Mouse (Mus musculus) midbrain, postnatal 0 days (tissue): ENCODE data around the gene Ccdc40. TPM values are rescaled to one million over a fixed set of nuclear protein-coding genes. Genes with fewer than 3 reads are reported as not detected.

ENCODE experiments used
- ATAC-seq: fragments of 200-750 bp; cut with Nextera tagmentation; 2 replicates; pipeline ENCODE4 v1.8.0; 2017; ENCODE audit warnings: moderate number of reproducible peaks, mild to moderate bottlenecking, moderate TSS enrichment, moderate library complexity; ENCODE audit not compliant: low FRiP score
- DNase-seq: peaks from one replicate; pipeline ENCODE4 v3.0.0-alpha.2; 2015; ENCODE audit warnings: low spot score
- H3K27ac ChIP-seq: fragments of 300-500 bp; sonication (generic); 2 replicates; pipeline ENCODE4 v1.5.1; 2014; ENCODE audit warnings: low read depth, mild to moderate bottlenecking, low read length, mixed read lengths
- H3K27me3 ChIP-seq: fragments of 300-500 bp; sonication (generic); 2 replicates; pipeline ENCODE4 v1.6.1; 2014; ENCODE audit warnings: low read length, control low read depth, mixed read lengths; ENCODE audit not compliant: insufficient read depth
- H3K36me3 ChIP-seq: fragments of 300-500 bp; sonication (generic); 2 replicates; pipeline ENCODE4 v1.6.1; 2014; ENCODE audit warnings: low read length, control low read depth, mixed read lengths; ENCODE audit not compliant: insufficient read depth
- H3K4me1 ChIP-seq: fragments of 300-500 bp; sonication (generic); 2 replicates; pipeline ENCODE4 v1.6.1; 2014; ENCODE audit warnings: mild to moderate bottlenecking, control low read depth, antibody characterized with exemption, low read length, mixed read lengths; ENCODE audit not compliant: insufficient read depth
- H3K4me2 ChIP-seq: fragments of 300-500 bp; sonication (generic); 2 replicates; pipeline ENCODE4 v1.6.1; 2014; ENCODE audit warnings: low read depth, mild to moderate bottlenecking, low read length, mixed read lengths; ENCODE audit not compliant: poor library complexity, severe bottlenecking
- H3K4me3 ChIP-seq: fragments of 300-500 bp; sonication (generic); 2 replicates; pipeline ENCODE4 v1.5.1; 2014; ENCODE audit warnings: low read depth, mild to moderate bottlenecking, low read length, moderate library complexity
- H3K9ac ChIP-seq: fragments of 300-500 bp; sonication (generic); replicated peaks from 2 replicates; pipeline ENCODE4 v1.6.1; 2014; ENCODE audit warnings: mild to moderate bottlenecking, low read length, moderate library complexity, mixed read lengths; ENCODE audit not compliant: poor library complexity, severe bottlenecking
- H3K9me3 ChIP-seq: fragments of 300-500 bp; sonication (generic); 2 replicates; pipeline ENCODE4 v1.6.1; 2016; ENCODE audit warnings: low read length, control low read depth
- CTCF ChIP-seq: IDR thresholded peaks from 2 replicates; pipeline ENCODE4 v1.5.1; 2016; ENCODE audit warnings: antibody characterized with exemption, mild to moderate bottlenecking
- WGBS: fragments of 180-500 bp; shearing (Covaris S2); extraction: QIAGEN DNeasy Blood & Tissue Kit; methylation state at CpG from one replicate; pipeline ENCODE4 v1.1.7; 2014; 5-methylcytosine and 5-hydroxymethylcytosine counted together
- polyA plus RNA-seq: library from polyadenylated mRNA; unstranded; fragments of >200 nt; fragmentation: Nextera tagmentation; extraction: Ambion mirVana; gene quantifications from 2 replicates; pipeline ENCODE4 v1.2.1, GENCODE M21; 2015
- total RNA-seq: library from RNA; depleted of rRNA; stranded (reverse); fragments of >200 nt; gene quantifications from 2 replicates; pipeline ENCODE4 v1.2.3, GENCODE M21; 2014

The Ccdc40 gene
- total and polyA plus RNA-seq, 2 experiments from 2014 or later: 13.3 to 22.7 TPM

DNA sequence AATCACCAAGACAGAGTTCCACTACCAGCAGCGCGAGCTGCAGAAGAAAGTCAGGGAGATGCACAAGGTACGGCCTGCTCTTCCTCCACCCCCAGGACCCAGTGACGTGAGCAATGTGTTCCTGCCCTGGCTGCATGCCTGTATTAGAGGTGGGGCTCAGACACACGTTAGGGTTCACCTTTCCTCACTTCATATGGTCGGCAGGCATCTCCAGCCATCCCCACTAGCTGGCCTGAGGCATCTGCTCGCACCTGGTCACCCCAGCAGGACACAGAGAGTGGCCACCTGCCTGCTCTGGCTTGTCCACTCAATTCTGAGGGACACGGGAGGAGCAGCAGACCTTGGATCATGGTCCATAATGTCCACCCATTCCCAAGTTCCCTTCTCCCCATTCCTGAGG, 31.6 kb downstream of the Ccdc40 start:
- no peak overlapping the region for H3K9ac ChIP-seq
- H3K36me3 ChIP-seq: peaks cover 21% of the 10 kb centered on the region
- H3K4me3 ChIP-seq: no peak overlapping the region
- H3K9me3 ChIP-seq: no peaks in the 10 kb centered on the region
- TF ChIP-seq CTCF: no peak
- no peak for ATAC-seq
- no peaks in the 10 kb centered on the region for H3K4me1 ChIP-seq
- DNase-seq: no peak
- 87% methylated on average over 8 of the region's 8 CpGs for WGBS
- no peak overlapping the region for H3K27ac ChIP-seq
- no peak overlapping the region for H3K4me2 ChIP-seq
- H3K27me3 ChIP-seq: no peaks in the 10 kb centered on the region

DNA sequence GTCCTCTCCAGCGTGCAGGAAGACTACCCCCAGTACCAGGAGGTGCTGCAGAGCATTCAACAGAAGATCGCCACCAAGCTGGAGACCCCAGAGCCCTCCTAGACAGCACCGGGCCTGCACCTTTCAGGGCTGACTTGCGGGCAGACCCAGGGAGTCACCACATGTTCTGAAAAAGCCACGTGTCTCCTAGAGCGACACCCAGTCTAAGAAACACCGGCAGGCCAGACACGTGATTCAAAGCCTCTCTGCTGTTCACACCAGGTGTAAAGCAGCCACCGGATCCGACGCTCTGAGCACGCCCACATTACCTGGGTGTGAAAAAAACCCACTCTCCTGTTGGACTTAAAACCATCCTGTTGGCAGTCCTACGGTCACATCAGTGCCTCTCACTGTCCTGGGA, 36.0 kb downstream of the Ccdc40 start:
- Histone ChIP-seq H3K9me3 (no peaks in the 10 kb centered on the region), H3K27ac (no peak overlapping the region), H3K4me3 (no peak overlapping the region), H3K36me3 (peaks cover 21% of the 10 kb centered on the region), H3K9ac (no peak overlapping the region), H3K4me1 (peaks cover 7% of the 10 kb centered on the region), H3K4me2 (no peak overlapping the region), H3K27me3 (no peaks in the 10 kb centered on the region)
- TF ChIP-seq CTCF: no peak
- DNase-seq (no peak), ATAC-seq (no peak)
- 96% methylated on average over 13 of the region's 13 CpGs for WGBS

DNA sequence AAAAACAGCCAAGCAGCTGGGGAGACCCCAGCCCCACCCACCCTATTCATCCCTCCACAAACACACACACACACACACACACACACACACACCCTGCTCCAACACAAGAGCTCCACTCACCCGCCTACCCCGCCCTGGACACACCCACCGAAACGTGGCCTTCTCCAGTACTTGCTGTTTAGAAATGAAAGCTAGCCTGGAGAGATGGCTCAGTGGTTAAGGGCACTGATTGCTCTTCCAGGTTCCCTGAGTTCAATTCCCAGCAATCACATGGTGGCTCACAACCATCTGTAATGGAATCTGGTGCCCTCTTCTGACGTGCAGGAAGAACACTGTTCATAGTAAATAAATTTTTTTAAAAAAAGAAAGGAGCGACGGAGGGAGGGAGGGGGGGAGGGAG, 37.4 kb downstream of the Ccdc40 start:
- ATAC-seq (no peak), DNase-seq (no peak)
- TF ChIP-seq CTCF: 0 out of 2 replicates have a peak, but pooled peaks have one; percentile 9
- 80% methylated on average over 7 of the region's 7 CpGs for WGBS
- Histone ChIP-seq H3K36me3 (peaks cover 25% of the 10 kb centered on the region), H3K27me3 (no peaks in the 10 kb centered on the region), H3K4me2 (no peak overlapping the region), H3K4me1 (peaks cover 7% of the 10 kb centered on the region), H3K4me3 (no peak overlapping the region), H3K9ac (no peak overlapping the region), H3K27ac (no peak overlapping the region), H3K9me3 (no peaks in the 10 kb centered on the region)

DNA sequence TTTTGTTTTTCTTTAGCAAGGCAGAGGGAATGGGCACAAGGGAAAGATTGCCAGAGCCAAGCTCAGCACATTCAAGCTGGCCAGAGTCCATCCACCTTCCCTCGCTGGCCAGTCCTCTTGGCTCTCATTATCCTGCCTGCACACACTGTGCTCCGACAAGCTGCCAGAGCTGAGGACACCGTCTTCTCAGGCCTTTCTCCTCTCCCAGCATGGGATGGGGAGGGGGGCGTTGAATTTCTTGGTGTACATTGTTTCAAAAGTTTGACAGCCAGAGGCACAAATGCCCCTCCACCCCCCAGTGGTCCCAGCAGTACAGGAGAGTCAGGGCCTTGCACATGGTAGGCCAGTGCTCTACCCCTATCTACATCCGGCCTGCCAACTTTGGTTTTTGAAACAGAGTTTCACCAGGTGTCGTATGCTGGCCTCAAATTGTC, 38.9 kb downstream of the Ccdc40 start:
- no peak overlapping the region for H3K9ac ChIP-seq
- ATAC-seq (peak; percentile 38), DNase-seq (peak; percentile 59)
- H3K4me1 ChIP-seq: peaks cover 7% of the 10 kb centered on the region
- H3K4me2 ChIP-seq: peak overlapping the region; percentile 64
- H3K9me3 ChIP-seq: no peaks in the 10 kb centered on the region
- H3K36me3 ChIP-seq: peaks cover 18% of the 10 kb centered on the region
- 32% methylated on average over 6 of the region's 6 CpGs for WGBS
- peak overlapping the region; percentile 57; the same call in 1 of the 2 replicates for H3K27ac ChIP-seq
- H3K27me3 ChIP-seq: no peaks in the 10 kb centered on the region
- no peak for TF ChIP-seq CTCF
- H3K4me3 ChIP-seq: 0 out of 2 replicates have a peak overlapping the region, but pooled peaks have one; percentile 52

DNA sequence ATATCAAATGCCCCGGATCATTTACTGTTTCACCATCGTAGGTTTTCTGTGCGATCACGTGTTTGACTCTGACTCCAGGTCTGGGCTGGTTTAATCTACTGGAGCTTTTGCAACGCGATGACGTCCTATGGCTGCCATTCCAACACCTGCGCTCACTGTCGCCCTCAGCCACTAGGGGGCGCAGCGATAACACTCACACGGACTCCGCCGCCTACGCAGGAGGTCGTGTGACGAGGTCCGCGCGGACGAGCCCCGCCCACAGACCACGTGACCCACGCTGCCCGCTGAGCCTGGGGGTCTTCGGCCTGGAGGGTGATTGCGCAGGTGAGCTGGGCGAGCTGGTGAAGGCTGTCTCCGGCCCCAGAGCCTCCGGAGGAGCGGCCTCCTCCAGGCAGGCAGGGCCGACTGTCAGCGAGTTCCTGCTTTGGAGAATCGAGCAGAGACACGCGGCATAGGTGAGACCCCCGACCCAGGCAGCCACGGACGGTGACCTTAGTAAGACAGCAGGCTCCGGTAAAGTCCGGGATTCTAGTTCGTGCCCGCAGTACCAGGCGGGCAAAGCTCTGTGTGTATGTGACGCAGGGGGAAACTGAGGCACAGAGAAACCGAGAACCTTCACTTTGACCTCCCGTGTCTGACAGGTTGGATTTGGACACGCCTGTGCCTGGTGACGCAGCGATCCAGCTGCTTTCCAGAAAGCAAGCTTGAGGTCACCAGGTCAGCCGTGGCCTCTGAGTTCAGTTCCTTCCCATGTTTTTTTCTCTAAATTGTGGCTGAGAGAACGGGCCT, 39.6 kb downstream of the Ccdc40 start, which contains the start of gene Gaa:
Gene Gaa, plus strand, starts transcription at position 120 of the 789 bp plus-strand sequence.
- Histone ChIP-seq H3K4me2 (peak within 1 kb of the TSS; percentile 64), H3K9ac (peak within 1 kb of the TSS; percentile 64), H3K4me1 (peaks cover 7% of the 10 kb centered on the region), H3K4me3 (peak within 1 kb of the TSS; percentile 52), H3K9me3 (no peaks in the 10 kb centered on the region), H3K27me3 (no peaks in the 10 kb centered on the region), H3K36me3 (peaks cover 16% of the 10 kb centered on the region), H3K27ac (peak within 1 kb of the TSS; percentile 57)
- ATAC-seq (peak; percentile 87), DNase-seq (peak; percentile 96)
- peak; percentile 100 for TF ChIP-seq CTCF
- WGBS: 3% methylated on average over 52 of the region's 52 CpGs

DNA sequence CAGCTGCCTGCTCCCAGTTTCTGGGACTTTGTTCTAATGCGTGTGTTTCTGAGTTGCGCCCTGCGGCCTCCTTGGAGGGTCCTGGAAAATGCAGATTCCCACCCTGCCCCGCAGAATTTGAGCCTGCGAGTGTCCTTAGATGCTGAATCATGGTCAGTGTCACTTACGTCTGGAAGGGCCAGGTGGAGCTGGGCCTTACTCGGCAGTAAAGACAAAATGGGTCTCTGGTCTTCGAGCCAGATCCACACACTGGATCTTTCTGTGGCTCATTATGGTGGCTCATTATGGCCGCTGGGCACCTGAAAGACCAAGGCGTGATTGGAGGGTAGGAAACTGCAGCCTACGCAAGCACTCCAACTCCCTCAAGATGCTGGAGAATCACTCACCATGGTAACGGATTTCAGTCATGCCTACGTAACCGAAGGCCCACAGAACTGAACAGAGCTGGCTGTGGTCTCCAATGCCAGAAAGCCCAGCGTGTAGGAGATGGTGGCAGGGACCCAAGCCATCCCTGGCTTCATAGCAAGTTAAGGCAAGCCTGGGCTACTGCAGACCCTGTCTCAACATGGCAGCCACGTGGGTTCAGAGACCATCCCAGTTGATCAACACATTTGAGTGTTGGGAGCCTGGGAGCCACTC, 40.3 kb downstream of the Ccdc40 start:
- H3K4me2 ChIP-seq: peak overlapping the region; percentile 64
- H3K36me3 ChIP-seq: peaks cover 16% of the 10 kb centered on the region
- ATAC-seq (no peak), DNase-seq (peak; percentile 38)
- H3K9me3 ChIP-seq: no peaks in the 10 kb centered on the region
- H3K27ac ChIP-seq: 0 out of 2 replicates have a peak overlapping the region, but pooled peaks have one; percentile 55
- H3K4me1 ChIP-seq: peaks cover 7% of the 10 kb centered on the region
- 64% methylated on average over 16 of the region's 16 CpGs for WGBS
- H3K9ac ChIP-seq: peak overlapping the region; percentile 64
- H3K4me3 ChIP-seq: peak overlapping the region; percentile 52
- H3K27me3 ChIP-seq: no peaks in the 10 kb centered on the region
- TF ChIP-seq CTCF: no peak
